Mouse (Mus musculus): Measurements from ENCODE around the gene Foxn3. TPM values are rescaled to one million over a fixed set of nuclear protein-coding genes. Genes with fewer than 3 reads are reported as not detected.

Foxn3 gene
- polyA plus RNA-seq, 1 experiment from 2014 or later = 54.0 TPM

DNA sequence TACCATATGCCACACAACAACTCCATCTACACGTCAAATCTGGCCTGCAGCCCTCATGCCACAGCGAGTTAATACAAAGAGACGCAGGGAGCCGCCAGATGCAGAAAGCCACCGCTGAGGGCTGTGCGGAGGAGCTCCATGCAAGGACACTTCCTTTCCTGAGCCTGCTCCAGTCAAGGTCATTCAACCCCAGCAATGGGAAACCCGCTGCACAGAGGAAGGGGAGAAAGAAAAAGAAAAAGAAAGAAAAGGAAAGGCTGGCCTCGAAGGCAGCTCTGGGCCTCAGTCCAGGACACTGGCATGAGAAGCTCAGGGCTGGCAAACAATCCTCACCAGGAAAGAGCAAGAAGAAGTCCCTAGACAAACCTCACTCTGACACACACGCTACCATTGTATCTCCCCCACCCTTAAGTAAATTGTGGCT, 44.2 kb downstream of the Foxn3 start:
- Histone ChIP-seq H3K9me3 (replicated peaks; ENCODE audit: low read length) (no peaks in the 10 kb centered on the region), H3K27me3 (ENCODE audit: insufficient read depth, low read length) (no peaks in the 10 kb centered on the region), H3K4me2 (ENCODE audit: low read length) (no peak overlapping the region), H3K27ac (no peak overlapping the region), H3K9ac (ENCODE audit: low read depth, low read length) (no peak overlapping the region), H3K4me3 (replicated peaks; ENCODE audit: low read depth, low read length) (no peak overlapping the region), H3K4me1 (replicated peaks; ENCODE audit: insufficient read depth, low read length) (no peaks in the 10 kb centered on the region), H3K36me3 (ENCODE audit: insufficient read depth, low read length) (no peaks in the 10 kb centered on the region)
- no peak for TF ChIP-seq CTCF (IDR thresholded peaks at IDR 0.05; ENCODE audit: low read depth)
- 56% methylated on average over 9 of the region's 9 CpGs for WGBS
- DNase-seq (ENCODE audit: low spot score) (no peak), ATAC-seq (replicated peaks; ENCODE audit: low FRiP score, low read depth) (no peak)

DNA sequence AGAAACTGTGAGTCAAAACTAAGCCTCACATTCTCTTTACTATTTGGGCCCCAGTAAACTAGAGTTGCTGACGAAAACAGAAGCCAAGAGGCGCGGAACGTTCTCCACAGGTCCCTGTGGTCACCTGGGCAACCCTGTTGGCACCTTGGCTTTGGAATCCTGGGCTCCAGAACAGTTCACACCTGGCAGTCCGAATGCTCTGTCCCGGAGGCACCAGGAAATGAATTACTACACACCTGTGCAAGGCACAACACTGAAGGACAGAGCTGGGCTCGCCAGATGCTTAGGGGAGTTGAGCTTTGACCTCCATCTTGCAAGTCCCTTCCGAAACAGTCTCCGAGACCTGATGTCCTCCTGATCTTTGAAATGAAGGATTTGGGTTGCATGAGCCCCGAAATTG, 44.7 kb downstream of the Foxn3 start:
- no peak overlapping the region for H3K27ac ChIP-seq
- H3K9ac ChIP-seq (ENCODE audit: low read depth, low read length) = no peak overlapping the region
- no peaks in the 10 kb centered on the region for H3K27me3 ChIP-seq (ENCODE audit: insufficient read depth, low read length)
- TF ChIP-seq CTCF (IDR thresholded peaks at IDR 0.05; ENCODE audit: low read depth) = no peak
- no peak overlapping the region for H3K4me3 ChIP-seq (replicated peaks; ENCODE audit: low read depth, low read length)
- no peaks in the 10 kb centered on the region for H3K9me3 ChIP-seq (replicated peaks; ENCODE audit: low read length)
- WGBS = 90% methylated on average over 10 of the region's 10 CpGs
- DNase-seq (ENCODE audit: low spot score) (no peak), ATAC-seq (replicated peaks; ENCODE audit: low FRiP score, low read depth) (no peak)
- no peaks in the 10 kb centered on the region for H3K4me1 ChIP-seq (replicated peaks; ENCODE audit: insufficient read depth, low read length)
- H3K4me2 ChIP-seq (ENCODE audit: low read length) = no peak overlapping the region
- H3K36me3 ChIP-seq (ENCODE audit: insufficient read depth, low read length) = no peaks in the 10 kb centered on the region

DNA sequence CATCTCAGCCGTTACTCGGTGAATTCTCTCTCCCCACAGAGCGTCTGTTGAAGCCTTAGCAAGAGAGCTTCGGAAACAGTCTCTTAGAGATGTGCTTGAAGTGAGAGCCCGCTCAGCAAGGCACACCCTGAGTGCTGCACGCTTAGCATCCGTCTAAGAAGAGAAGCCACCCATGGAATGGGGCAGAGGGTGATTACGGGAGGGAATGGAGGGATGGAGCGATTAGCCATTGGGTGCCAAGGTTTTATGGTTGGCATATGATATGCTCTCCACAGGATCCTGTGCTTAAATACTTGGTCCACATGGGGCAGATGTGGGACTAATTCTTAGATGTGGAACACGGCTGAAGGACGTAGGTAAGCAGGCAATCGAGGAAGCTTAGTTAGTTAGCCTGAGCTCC, 45.3 kb downstream of the Foxn3 start:
- H3K9me3 ChIP-seq (replicated peaks; ENCODE audit: low read length) = no peaks in the 10 kb centered on the region
- no peak for DNase-seq (ENCODE audit: low spot score)
- no peak overlapping the region for H3K4me3 ChIP-seq (replicated peaks; ENCODE audit: low read depth, low read length)
- H3K4me1 ChIP-seq (replicated peaks; ENCODE audit: insufficient read depth, low read length) = no peaks in the 10 kb centered on the region
- no peak overlapping the region for H3K27ac ChIP-seq
- no peak overlapping the region for H3K4me2 ChIP-seq (ENCODE audit: low read length)
- H3K36me3 ChIP-seq (ENCODE audit: insufficient read depth, low read length) = no peaks in the 10 kb centered on the region
- H3K27me3 ChIP-seq (ENCODE audit: insufficient read depth, low read length) = no peaks in the 10 kb centered on the region
- no peak overlapping the region for H3K9ac ChIP-seq (ENCODE audit: low read depth, low read length)
- no peak for ATAC-seq (replicated peaks; ENCODE audit: low FRiP score, low read depth)
- WGBS = 92% methylated on average over 12 of the region's 12 CpGs
- TF ChIP-seq CTCF (IDR thresholded peaks at IDR 0.05; ENCODE audit: low read depth) = no peak

DNA sequence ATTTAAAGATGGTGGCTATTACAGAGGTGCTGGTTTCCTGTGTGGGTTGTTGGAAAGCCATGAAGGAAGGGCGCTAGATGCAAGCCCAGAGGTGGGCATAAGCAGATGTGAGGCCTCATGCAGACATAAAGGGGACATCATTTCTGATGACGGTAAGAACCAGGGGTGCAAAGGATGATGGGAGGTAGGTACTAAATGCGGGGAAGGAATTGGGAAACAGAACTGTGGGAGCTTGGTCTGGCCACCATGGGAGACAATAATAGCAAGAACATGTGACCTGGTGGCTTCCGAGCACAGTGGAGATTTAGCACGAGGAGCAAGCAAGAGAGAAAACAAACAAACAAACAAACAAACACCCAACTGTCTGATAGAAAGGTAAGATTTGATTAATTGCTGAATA, 46.1 kb downstream of the Foxn3 start:
- no peaks in the 10 kb centered on the region for H3K9me3 ChIP-seq (replicated peaks; ENCODE audit: low read length)
- 94% methylated on average over 5 of the region's 5 CpGs for WGBS
- H3K9ac ChIP-seq (ENCODE audit: low read depth, low read length) = no peak overlapping the region
- H3K4me2 ChIP-seq (ENCODE audit: low read length) = no peak overlapping the region
- no peak overlapping the region for H3K27ac ChIP-seq
- no peak for TF ChIP-seq CTCF (IDR thresholded peaks at IDR 0.05; ENCODE audit: low read depth)
- H3K4me3 ChIP-seq (replicated peaks; ENCODE audit: low read depth, low read length) = no peak overlapping the region
- ATAC-seq (replicated peaks; ENCODE audit: low FRiP score, low read depth) (no peak), DNase-seq (ENCODE audit: low spot score) (no peak)
- no peaks in the 10 kb centered on the region for H3K4me1 ChIP-seq (replicated peaks; ENCODE audit: insufficient read depth, low read length)
- H3K27me3 ChIP-seq (ENCODE audit: insufficient read depth, low read length) = no peaks in the 10 kb centered on the region
- H3K36me3 ChIP-seq (ENCODE audit: insufficient read depth, low read length) = no peaks in the 10 kb centered on the region

DNA sequence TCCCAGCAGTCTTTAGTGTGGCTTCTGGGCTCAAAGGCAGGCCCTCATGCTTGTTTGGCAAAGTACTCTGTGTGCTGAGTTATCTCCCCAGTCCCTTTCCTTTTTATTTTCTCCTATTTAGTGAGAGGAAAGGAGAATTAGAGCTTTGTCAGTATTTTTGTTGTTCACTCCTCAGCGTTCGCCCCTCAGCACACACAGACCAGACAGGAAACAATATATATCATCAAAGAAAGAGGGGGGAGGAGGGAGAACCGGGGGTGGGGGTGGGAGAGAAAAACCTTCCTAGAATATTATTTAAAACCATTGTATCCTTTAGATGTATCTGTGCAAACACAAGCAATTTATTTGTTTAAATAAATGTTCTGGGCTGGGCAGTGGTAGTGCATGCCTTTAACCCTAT, 47.9 kb downstream of the Foxn3 start:
- DNase-seq (ENCODE audit: low spot score) = no peak
- WGBS = 31% methylated on average over 3 of the region's 3 CpGs
- Histone ChIP-seq H3K27me3 (ENCODE audit: insufficient read depth, low read length) (no peaks in the 10 kb centered on the region), H3K9me3 (replicated peaks; ENCODE audit: low read length) (no peaks in the 10 kb centered on the region), H3K4me3 (replicated peaks; ENCODE audit: low read depth, low read length) (no peak overlapping the region), H3K27ac (no peak overlapping the region), H3K36me3 (ENCODE audit: insufficient read depth, low read length) (no peaks in the 10 kb centered on the region), H3K4me2 (ENCODE audit: low read length) (no peak overlapping the region), H3K4me1 (replicated peaks; ENCODE audit: insufficient read depth, low read length) (no peaks in the 10 kb centered on the region), H3K9ac (ENCODE audit: low read depth, low read length) (no peak overlapping the region)
- no peak for ATAC-seq (replicated peaks; ENCODE audit: low FRiP score, low read depth)
- TF ChIP-seq CTCF (IDR thresholded peaks at IDR 0.05; ENCODE audit: low read depth) = no peak

DNA sequence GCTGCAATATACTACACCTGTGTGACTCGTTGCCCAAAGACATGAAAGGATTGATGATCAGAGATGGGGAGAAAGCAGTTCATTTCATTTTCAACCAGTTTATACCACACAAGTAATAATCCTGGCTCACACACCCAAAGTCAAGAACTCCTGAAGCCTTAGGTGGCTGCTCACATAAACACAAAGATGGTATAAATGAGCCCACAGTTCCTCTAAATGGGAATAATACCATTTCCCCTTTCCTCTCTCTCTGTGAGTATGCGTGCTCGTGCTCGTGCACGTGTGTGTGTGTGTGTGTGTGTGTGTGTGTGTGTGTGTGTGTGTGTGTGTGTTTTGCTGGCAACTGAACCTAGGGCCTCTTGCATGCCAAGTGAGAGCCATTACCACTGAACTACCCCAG, 51.7 kb downstream of the Foxn3 start:
- H3K4me3 ChIP-seq (replicated peaks; ENCODE audit: low read depth, low read length) = no peak overlapping the region
- DNase-seq (ENCODE audit: low spot score) (no peak), ATAC-seq (replicated peaks; ENCODE audit: low FRiP score, low read depth) (no peak)
- no peaks in the 10 kb centered on the region for H3K4me1 ChIP-seq (replicated peaks; ENCODE audit: insufficient read depth, low read length)
- 90% methylated on average over 5 of the region's 5 CpGs for WGBS
- H3K9me3 ChIP-seq (replicated peaks; ENCODE audit: low read length) = no peaks in the 10 kb centered on the region
- no peaks in the 10 kb centered on the region for H3K36me3 ChIP-seq (ENCODE audit: insufficient read depth, low read length)
- no peak for TF ChIP-seq CTCF (IDR thresholded peaks at IDR 0.05; ENCODE audit: low read depth)
- no peak overlapping the region for H3K27ac ChIP-seq
- no peak overlapping the region for H3K4me2 ChIP-seq (ENCODE audit: low read length)
- H3K27me3 ChIP-seq (ENCODE audit: insufficient read depth, low read length) = no peaks in the 10 kb centered on the region
- no peak overlapping the region for H3K9ac ChIP-seq (ENCODE audit: low read depth, low read length)

DNA sequence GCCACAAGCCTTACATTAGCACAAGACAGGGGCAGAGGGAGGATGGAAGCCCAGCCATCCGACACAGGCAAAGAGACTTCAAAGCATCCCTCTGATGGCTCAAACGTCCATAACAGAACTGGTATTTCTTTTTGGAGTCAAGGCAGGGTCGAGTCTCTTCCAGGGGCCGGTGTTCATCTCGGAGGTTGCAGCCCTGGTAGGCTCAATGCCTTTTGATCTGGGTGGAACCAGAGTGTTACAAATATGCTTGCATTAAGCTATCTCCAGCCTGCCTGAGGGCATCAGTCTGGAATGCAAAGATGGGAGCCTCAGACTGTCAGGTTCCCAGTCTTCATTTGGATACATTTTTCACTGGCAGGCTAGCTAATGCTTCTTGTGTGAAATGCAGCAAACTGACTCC, 52.6 kb downstream of the Foxn3 start:
- Histone ChIP-seq H3K4me3 (replicated peaks; ENCODE audit: low read depth, low read length) (no peak overlapping the region), H3K36me3 (ENCODE audit: insufficient read depth, low read length) (no peaks in the 10 kb centered on the region), H3K9me3 (replicated peaks; ENCODE audit: low read length) (no peaks in the 10 kb centered on the region), H3K9ac (ENCODE audit: low read depth, low read length) (no peak overlapping the region), H3K27me3 (ENCODE audit: insufficient read depth, low read length) (no peaks in the 10 kb centered on the region), H3K27ac (no peak overlapping the region), H3K4me1 (replicated peaks; ENCODE audit: insufficient read depth, low read length) (no peaks in the 10 kb centered on the region), H3K4me2 (ENCODE audit: low read length) (no peak overlapping the region)
- TF ChIP-seq CTCF (IDR thresholded peaks at IDR 0.05; ENCODE audit: low read depth) = no peak
- DNase-seq (ENCODE audit: low spot score) (no peak), ATAC-seq (replicated peaks; ENCODE audit: low FRiP score, low read depth) (no peak)
- 43% methylated on average over 5 of the region's 5 CpGs for WGBS
